Mouse (Mus musculus) adrenal gland (tissue): ENCODE measurements around the gene Atxn7.
"Not testable (repeated sequence)": the region's sequence is repeated elsewhere in the genome, so short reads cannot be mapped to it uniquely, and the experiment has no call there.

Source experiments
- intact Hi-C: fragments of 180-260 bp; cut with DNase I; formaldehyde crosslinking; loops from one replicate; pipeline ENCODE4 v1.15.1; 2025

Atxn7 gene

GRCm38 (mm10) chr14:14059606-14060005, 98.4 kb downstream of the Atxn7 start:
- intact Hi-C loops: not testable (repeated sequence)

GRCm38 (mm10) chr14:14062531-14063245, 101.4 kb downstream of the Atxn7 start:
- intact Hi-C loops: no loop called here

DNA sequence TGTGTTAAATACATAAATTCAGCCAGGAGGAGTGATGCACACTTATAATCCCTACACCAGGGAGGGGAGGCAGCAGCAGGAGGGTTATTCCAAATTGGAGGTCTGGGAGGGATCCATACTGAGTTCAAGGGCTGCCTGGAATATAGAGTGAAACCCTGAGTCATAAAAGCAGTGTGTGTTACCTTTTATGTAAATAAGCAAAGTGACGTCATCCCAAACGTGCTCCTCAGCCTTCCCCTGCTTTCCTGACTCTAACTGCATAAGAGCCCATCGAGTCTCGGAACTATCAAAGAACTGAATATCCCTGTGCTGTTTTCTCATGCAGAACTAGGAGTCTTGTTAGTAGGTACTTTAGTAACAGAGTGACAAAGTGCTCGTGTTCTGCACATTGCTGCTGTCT, 102.1 kb downstream of the Atxn7 start:
- intact Hi-C loops: no loop called here

GRCm38 (mm10) chr14:14064486-14065141, 103.4 kb downstream of the Atxn7 start:
- intact Hi-C loops: no loop called here

DNA sequence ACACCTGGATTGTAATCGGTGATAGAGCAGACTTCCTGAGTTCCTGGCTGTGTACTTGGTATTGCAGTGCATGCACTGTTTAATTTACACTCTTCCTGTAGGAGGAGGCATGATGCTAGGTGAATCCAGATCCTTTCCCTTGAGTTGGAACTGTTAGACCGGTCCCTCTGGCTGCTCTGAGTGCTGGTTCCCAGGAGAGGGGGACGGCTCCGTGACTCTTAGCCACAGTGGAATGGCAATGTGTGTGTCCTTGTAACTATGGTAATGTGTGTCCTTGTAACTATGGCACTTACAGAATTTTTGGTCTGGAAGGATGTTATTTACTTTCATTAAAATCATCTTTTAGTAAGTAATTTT, 103.9 kb downstream of the Atxn7 start:
- intact Hi-C loops: no loop called here

GRCm38 (mm10) chr14:14066241-14066640, 105.0 kb downstream of the Atxn7 start:
- intact Hi-C loops: no loop called here

- intact Hi-C loops: no loop called here
Measured at GRCm38 (mm10) chr14:14067648-14068472, 106.6 kb downstream of the Atxn7 start.

GRCm38 (mm10) chr14:14068553-14068952, 107.3 kb downstream of the Atxn7 start:
- intact Hi-C loops: no loop called here

- intact Hi-C loops: no loop called here
Measured at GRCm38 (mm10) chr14:14070541-14071315, 109.5 kb downstream of the Atxn7 start.

- intact Hi-C loops: no loop called here
Measured at GRCm38 (mm10) chr14:14071456-14071855, 110.2 kb downstream of the Atxn7 start.

DNA sequence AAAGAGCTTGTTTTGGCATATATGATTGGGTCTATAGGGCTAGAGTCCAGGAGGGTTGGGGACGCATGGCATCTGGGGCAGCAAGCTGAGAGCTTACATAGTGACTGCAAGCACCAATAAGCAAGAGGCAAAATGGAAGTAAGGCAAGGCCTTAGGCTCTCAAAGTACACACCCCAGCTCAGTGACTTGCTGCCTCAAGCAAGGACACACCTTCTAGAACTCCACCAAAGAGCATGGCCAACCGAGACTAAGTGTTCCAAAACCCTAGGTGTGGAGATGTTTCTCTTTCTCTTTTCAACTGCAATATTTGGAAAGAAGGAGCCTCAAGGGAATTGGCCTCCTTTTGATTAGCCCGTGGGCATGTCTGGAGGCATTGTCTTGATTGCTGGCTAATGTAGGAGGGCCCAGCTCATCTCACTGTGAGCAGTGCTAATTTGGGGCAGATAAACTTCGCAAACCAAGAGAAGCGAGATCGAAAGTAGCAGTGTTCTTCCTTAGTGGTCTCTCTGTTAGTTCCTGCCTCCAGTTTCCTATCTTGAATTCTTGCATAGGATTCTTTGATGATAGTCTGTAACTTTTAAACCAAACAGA, 119.5 kb downstream of the Atxn7 start:
- intact Hi-C loops: no loop called here

- intact Hi-C loops: no loop called here
Measured at GRCm38 (mm10) chr14:14083811-14084210, 122.6 kb downstream of the Atxn7 start.

GRCm38 (mm10) chr14:14086711-14087263, 125.5 kb downstream of the Atxn7 start:
- intact Hi-C loops: no loop called here

- intact Hi-C loops: no loop called here
Measured at GRCm38 (mm10) chr14:14087348-14087747, 126.1 kb downstream of the Atxn7 start.

DNA sequence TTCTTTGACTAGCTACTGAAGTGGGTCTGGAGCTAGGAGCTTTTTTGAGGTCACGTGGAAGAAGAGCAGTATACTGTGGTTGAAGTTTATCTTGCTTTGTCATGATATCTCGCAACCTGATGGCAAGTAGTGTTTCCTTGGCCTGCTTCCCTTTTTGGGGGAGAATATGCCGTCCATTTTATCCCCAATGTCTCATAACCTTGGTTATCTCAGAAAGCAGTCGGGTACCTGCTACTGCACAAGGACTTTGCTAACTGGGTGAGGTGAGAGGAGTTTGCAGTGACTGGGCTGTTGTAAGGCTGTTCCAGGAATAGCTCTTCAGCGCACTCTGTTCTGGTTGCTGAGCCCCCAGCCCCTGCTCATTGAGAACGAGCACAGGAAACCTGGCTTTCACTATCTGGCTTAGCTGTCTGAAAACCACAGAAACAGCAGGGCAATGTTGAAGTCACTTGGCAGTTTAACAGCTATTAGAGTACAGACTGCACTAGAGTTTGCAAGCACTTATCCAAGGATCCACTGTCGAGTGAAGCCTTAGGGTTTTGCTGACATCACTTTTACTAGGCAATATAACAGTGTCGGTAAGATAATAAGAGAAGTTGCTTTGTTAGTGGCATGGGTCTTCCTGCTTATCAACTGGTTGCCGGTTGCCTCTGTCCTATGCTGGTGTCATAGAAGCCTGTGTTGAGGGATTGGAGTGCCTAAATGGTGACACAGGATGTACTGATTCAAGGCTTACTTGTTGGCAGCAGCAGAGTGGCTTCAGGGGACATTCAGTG, 127.0 kb downstream of the Atxn7 start:
- intact Hi-C loops: no loop called here

GRCm38 (mm10) chr14:14090571-14090970, 129.3 kb downstream of the Atxn7 start:
- intact Hi-C loops: no loop called here

- intact Hi-C loops: loop anchor here (5.0 kb wide), 2 partner anchors 116 to 131 kb away; no protein-coding TSS in a partner anchor
Measured at GRCm38 (mm10) chr14:14098330-14098980, 137.2 kb downstream of the Atxn7 start.

DNA sequence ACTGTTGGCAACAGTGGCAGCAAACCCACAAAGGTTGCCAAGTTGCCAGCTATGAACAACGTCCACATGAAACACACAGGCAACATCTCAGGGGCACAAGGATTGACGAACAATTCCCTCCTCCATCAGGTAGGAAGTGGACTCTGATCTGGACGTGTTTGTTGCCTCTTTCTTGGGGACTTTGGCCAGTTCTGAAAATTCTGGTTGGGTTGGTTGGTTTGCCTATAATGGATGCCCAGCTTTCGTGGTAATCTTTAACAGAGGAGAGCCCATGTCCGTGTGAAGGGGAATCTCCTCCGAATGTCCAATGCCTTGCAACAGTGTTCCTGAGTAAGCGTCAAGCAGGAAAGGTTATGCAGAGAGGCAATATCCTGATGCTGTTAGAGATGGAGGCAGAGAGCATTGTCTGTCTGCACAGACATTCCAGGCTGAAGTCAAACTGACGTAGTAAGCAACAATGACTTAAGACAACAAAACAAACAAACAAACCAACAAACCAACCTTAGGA, 139.6 kb downstream of the Atxn7 start:
- intact Hi-C loops: no loop called here

DNA sequence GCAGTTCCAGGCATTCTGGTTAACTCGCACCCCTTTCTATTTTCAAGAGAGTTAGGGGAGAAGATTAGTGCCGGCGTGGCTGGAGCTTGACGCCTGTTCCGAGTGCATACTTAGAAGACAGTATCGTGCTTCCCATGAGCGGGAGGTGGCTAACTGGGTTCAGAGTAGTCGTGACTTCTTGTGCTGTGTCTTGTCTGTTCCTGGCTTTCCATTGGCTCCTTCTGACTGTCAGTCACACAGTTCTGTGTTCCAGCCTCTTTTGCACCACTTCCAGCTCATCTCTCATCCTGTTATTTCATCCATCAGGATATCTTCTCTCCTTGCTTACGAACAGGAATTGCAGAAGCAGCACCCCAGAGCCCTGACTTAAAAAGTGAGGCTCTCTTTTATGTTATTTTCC, 140.1 kb downstream of the Atxn7 start:
- intact Hi-C loops: no loop called here
